Mouse (Mus musculus): ENCODE results near the gene Gm17087.

The Gm17087 gene

DNA sequence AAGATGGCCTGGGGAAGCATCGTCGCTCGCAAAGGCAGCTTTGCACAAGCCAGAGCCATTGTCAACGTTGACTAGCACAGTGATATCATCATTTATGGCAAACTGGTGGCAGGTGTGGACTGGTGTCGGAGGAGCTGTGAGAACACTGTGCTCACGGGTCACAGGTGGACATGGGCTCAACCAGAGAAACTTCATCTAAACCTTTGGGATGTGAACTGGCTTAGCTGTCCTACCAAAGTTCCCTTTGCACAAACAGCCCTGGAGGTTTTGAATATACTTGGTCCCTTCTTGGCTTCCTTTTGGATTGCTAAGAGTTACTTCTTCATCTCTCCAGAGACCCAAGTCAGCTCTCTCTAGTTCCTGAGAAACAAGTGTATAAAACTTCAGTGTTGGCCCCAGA lies at the start of gene Gm17087:
Gm17087 (minus strand) TSS at position 101 of the 400 bp plus-strand sequence.
- in situ Hi-C loops (cut with MboI, MseI), result no loop called here

DNA sequence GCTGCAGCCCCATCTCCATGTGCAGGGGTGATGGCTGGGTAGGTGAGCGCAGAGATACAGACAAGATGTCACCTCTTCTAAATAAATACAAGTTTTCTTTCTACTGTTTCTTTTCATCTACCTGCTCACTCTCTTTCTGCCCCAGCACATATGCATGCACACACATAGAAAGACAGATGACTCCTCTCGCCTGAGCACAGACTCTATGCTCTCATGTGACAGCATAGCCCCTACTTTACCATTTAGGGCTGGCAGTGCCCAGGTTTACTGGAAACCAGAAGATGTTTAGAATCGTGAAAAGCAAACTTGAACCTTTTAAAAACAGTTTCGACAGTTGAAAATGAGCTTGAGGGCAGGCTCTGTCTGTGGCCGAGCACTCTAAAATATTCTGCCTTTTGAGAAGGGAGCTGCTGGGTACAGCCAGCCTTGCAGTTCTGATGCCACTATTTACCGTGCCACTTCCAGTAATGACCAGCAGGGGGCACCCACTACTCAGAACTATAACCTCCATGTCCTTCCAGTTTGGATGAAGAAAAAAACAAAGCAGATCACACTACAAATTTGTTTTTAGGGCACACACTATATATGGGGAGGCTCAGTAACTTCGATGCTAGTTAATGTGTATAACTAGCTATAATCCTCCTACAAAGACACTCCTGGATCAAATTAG lies 47.3 kb upstream of the Gm17087 start:
- in situ Hi-C loops (cut with MboI, MseI), result loop anchor here (5.0 kb wide), 1 partner anchor 323 kb away; no protein-coding TSS in a partner anchor

DNA sequence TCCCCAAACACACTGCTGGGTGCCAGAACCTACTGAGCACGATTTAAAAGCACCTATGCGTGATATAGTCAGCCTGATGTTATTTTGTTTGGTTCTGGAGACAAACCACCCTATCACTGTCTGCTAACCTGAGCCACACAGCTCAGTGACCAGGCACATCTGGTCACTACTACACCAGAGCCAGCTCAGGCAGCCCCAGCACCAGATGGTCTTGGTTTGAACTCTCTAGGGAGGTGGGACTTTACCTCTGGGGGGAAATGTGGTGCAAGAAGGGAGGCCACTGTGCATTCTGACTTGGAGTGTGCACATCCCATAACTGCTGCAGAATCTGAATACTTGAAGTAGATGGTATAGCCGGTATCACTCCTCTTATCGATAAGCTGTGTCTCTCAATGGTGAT lies 45.2 kb upstream of the Gm17087 start:
- in situ Hi-C loops (cut with MboI, MseI), result loop anchor here (5.0 kb wide), 1 partner anchor 325 kb away; no protein-coding TSS in a partner anchor

DNA sequence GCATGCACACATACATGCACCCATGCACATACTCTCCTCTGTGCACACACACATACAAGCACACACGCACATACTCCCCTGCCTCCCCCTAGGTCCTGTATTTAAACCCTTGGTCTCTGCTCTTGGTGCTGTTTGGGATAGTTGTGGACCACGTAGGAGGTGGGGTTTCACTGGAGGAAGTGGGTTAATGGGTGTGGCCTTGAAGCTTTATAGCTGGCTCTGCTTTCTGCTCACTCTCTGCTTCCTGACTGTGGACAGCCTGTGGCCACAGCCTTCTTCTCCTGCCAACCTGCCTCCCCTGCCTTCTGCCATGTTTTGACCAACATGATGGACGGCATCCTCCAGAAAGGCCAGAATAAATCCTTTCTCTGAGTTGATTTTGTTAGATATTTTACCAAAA lies 39.9 kb upstream of the Gm17087 start:
- in situ Hi-C loops (cut with MboI, MseI), result no loop called here

DNA sequence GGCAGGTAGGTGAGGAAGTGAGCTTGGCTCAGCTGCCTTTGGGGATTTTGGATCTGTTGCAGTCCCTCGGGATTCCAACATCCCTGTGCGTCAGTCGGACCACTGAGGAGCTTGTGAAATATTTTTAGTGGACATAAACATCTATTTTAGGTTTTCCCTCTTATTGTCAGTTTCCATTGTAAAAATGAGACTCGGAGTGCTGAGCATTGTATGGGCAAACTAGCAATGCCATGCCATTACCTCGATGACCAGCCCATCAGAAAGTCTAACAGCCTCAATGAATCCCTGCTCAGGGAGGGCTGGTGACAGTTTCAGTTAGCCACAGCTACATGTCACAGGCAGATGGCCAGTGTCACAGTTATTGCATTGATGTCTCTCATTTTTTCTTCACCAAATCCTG lies 39.2 kb upstream of the Gm17087 start:
- in situ Hi-C loops (cut with MboI, MseI), result no loop called here

DNA sequence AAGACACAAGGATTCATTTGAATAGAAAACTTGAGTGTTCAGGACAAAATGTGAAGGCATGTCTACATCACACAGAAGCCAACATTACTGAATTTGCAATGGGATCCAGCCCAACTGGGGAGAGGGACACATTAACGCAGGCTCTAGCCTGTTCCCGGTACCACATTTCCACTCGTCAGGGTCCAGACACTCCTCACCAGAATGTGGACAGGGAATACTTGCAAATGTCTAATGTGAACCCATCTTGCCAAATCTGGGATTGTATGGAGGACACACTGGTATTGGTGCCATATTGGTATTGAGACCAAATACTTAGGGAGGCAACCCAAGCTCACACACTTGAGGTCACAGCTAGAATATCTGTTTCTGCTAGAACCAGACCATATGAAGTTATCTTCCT lies 36.2 kb upstream of the Gm17087 start:
- in situ Hi-C loops (cut with MboI, MseI), result no loop called here

DNA sequence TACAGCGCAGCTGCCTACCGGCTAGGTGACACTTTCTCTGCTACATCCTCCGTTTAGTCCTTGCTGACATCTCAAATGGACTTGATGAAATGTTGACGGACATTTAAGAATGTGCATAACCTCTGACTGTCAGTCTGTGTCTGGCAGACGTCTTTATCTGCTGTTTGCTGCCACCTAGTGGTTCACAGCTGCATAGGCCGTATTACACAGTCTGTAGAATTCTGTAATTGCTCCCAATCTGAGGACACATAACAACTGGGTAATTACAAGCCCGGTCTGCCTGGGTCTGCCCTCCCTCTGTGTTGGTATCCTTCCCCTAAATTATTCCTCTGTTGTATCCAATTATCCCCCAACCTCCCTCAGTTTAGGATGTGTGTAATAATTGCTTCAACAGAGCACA lies 31.0 kb upstream of the Gm17087 start:
- in situ Hi-C loops (cut with MboI, MseI), result loop anchor here (10.0 kb wide), 1 partner anchor 63 kb away; no protein-coding TSS in a partner anchor

DNA sequence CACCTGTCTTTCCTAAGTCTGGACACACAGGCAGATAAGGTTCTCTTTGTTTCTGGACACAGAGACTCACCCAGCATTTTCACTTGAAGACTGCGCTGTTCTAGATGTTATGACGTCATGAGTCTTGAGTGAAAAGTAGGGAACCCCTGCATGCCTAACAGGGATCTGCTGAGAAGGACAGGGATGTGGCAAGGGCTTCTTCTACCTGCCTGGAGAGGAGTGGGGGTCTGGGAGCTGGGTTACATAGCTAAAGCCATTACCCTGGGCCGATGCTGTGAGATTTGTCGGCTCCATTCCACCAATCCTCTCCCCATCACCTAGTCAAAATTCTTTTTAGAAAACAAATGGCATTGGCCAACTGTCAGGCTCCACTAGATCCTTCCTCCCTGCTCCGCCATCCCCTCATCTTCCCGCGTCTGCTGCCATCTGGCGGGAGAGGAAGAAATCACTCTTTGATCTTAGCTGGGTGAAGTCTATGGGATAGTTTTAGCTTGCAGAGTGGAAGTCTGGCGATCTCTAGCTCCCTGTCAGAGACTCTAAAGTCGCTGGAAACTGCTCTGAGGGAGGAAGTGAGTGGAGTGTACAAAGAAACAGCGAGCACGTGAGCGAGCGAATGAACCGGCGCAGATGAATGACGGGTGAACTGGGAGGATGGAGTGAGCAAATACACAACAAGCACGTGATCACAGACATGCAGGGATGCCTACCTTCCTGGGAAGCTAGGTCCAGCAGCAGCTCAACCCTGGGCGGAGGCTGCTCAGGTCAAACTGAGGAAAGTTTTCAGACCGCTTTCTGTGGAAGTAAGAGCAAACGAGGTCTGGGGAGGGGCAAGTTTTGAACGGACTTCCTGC lies 25.9 kb upstream of the Gm17087 start:
- in situ Hi-C loops (cut with MboI, MseI), result loop anchor here (5.0 to 10.0 kb wide), 2 partner anchors 58 to 125 kb away; no protein-coding TSS in a partner anchor

DNA sequence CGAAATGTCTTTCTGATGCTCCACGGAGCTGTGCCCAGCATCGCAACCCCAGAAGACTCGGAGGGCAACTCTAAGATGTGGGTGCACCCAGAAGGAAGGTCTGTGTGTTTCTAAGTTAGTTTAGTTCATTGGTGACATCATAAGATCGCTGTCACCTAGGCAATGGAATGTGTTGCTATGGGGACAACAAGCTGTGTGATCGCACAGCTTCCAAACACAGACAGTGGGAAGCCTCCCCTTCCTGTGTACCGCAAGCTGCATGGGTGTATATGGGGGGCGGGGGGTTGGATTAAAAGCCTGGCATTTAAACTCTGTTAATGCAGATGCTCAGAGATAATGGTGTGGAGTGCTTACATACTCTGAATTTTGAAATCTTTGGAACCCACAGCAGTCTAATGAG lies 14.8 kb upstream of the Gm17087 start:
- in situ Hi-C loops (cut with MboI, MseI), result no loop called here

DNA sequence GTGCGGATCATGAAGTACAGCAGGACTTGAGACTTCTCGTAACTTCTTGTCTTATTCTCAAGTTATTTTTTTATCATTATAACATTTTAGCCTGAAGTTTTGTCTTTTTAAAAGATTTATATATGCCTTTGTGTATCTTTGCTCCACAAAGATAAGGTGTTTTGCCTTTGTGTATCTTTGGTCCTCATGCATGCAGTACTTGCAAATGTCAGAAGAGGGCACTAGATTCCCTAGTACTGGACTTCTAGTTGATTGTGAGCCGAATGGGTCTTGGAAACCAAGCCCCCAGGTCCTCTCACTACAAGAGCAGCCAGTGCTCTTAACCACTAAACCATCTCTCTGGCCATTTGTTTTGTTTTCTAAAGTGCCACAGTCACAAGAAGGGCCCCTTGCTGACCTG lies 13.6 kb upstream of the Gm17087 start:
- in situ Hi-C loops (cut with MboI, MseI), result no loop called here

DNA sequence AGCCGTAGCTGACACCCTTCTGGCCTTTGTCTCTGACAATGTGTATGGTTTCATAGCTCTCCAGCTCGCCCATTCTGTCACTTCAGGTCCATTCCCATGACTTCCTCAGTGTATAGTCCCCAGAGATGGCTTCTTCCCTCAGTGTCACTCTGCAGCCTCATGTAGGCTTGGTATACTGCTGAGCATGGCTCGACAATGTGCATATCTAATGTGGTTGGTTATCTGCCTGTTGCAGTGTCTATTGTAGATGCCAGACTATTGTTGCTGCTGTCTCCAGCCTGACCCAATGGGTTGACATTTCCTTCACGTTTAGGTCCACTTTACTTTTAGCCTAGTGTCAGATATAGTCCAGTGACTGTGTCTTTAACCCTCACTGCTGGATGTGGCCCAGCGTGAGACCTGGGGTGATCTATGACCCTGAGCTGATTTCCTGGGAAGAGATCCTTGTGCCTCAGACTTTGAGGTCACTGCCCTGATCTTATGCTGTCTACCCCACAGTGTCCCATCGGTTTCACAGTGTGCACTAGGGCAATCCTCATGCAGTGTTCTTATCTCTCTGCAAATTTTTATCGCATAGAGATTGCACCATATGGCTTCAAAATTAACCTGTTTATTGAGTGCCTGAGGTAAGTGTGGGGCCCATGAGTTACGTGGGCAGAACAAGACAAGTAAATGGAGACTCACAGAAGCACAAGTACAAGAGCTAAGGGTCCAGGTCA lies 7.0 kb upstream of the Gm17087 start:
- in situ Hi-C loops (cut with MboI, MseI), result loop anchor here (5.0 kb wide), 1 partner anchor 36 kb away; no protein-coding TSS in a partner anchor

DNA sequence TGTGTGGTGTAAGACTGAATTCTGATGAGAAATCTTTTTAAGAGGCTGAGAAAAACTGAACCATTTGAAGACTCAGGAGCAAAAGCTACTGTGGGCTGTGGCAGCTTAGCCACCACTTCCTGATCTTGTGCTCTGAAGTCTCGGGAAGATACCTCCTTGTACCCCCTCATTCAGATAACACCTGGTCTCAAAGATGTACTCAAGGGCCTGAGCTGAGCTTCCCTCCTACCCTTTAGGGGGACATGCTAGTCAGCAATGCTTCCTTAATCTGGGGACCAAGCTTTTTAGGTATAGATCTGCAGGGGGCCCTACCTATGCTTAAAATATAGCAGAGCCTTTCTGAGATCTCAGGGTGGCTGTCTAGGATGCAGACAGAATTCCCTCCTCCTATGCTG lies 3.9 kb downstream of the Gm17087 start:
- in situ Hi-C loops (cut with MboI, MseI), result no loop called here

DNA sequence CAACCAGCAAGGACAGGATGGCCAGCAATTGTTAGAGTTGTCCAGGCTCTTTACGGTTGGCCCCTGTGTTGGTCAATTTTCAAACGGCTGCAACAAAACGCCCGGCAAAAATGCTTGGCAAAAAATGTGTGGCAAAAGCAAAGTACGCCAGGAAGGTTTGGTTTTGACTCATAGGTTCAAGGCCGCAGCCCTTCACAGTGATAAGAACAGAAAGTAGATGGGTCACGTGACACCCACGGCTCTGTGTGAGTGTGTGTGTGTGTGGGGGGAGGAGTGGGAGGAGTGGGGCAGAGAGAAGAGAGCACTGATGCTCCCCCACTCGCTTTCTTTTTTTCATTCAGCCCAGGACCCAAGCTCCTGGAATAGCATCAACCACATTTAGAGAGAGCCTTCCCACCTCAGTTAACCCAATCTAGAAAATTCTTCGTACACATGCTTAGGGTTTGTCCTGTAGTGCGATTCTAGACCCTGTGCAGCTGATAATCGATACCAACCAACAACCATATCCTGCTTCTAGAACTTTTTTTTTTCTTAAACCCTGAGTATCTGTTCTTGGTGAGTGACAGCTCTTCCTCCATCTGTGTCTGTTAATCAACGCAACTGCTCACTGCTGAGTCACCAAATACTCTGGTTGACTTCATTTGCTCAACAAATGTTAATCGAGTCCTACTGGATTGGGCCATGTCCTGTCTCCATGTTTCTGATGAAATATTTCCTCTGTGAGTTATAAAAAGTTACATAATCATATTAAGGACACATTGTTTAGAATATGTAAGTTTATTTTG lies 4.5 kb downstream of the Gm17087 start:
- in situ Hi-C loops (cut with MboI, MseI), result no loop called here

DNA sequence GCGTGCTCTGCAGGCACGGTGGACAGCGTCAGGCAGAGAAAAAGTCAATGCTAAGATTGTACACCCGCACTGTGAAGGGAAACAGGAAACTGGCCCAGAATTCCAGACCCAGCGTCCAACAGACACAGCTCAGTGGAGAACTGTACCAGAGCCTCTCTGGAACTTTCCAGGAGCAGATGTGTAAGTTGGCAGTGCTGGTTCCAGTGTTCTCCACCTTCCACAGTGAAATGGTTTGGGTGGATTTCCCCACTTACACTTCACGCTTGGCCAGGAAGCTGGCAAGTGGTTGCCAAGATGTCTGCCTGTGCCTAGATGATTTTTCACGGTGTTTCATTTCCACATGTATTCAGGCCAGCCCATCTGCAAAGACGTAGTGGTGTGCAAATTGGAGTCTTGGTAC lies 8.8 kb downstream of the Gm17087 start:
- in situ Hi-C loops (cut with MboI, MseI), result no loop called here

DNA sequence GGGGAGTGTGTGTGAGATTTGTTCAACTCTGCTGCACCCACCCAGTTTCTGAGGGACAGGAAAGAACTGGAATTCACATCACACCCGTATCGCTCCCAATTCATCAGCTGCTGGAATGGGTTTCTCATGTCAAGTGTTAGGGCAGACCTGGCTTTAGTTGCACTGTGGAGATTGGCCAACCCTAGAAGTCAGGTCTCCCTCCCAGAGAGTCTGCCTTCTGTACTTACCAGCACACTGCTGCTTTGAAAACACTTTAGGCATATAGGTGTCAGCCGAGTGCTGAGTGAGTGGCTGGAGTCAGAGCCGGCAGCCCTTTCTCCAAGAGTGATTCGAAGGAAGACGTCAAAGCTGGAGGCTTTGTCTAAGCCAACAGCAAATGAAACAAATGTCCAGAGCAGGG lies 10.5 kb downstream of the Gm17087 start:
- in situ Hi-C loops (cut with MboI, MseI), result no loop called here

DNA sequence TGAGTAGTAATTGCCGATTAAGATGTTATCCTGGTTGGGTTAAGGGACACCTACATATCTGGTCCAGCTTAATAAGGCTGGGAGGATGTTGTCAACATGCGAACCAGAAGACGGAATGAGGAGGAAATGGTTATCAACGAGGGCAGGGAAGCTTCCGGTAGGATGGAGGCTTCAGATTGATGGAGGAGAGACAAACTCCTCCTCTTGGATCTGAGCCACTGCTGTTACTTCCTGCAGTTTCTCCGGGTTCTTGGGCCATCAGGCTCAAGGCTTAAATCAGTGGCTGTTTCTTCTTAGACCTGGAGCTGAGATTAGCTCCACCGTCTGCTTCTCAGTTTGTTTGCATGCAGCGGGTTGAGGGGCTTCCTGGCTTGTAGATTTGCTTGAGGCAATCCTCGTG lies 11.0 kb downstream of the Gm17087 start:
- in situ Hi-C loops (cut with MboI, MseI), result no loop called here

DNA sequence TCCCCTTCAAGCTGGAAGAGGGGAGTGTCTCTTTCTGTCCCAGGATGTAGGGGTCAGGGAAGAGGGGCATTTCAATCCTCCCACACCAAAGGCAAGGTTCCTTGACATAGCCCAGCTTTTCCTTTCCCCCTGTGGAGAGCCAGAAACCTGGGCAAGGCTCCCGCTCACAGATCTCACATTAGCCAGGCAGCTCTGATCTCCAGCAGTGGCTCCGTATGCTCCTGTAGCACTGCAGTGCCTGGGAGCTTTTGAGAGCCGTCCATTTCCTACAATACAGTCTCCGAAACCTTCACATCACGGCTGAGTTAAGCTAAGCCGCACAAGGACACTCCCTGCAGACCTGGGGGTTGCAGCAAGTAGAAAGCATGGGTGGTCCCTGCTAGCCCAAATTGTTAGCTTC lies 12.5 kb downstream of the Gm17087 start:
- in situ Hi-C loops (cut with MboI, MseI), result no loop called here

DNA sequence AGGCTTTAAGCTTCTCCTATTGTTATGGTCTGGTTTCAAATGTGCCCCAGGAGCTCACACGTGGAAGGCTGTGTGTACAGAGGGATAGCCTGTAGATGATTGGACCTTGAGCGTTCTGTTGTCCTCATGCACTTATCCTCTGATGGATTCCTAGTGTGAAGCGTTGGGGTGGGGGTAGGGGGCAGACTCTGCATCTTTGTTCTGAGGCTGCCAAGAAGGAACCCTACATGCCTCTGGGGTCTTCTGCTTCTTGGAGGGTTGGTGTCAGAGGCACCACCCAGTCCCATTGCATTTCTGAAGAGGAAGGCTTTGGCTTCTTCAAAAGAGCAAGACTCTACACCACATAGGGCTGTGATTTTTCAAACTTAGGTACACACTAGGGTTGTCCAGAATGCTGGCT lies 13.1 kb downstream of the Gm17087 start:
- in situ Hi-C loops (cut with MboI, MseI), result no loop called here

DNA sequence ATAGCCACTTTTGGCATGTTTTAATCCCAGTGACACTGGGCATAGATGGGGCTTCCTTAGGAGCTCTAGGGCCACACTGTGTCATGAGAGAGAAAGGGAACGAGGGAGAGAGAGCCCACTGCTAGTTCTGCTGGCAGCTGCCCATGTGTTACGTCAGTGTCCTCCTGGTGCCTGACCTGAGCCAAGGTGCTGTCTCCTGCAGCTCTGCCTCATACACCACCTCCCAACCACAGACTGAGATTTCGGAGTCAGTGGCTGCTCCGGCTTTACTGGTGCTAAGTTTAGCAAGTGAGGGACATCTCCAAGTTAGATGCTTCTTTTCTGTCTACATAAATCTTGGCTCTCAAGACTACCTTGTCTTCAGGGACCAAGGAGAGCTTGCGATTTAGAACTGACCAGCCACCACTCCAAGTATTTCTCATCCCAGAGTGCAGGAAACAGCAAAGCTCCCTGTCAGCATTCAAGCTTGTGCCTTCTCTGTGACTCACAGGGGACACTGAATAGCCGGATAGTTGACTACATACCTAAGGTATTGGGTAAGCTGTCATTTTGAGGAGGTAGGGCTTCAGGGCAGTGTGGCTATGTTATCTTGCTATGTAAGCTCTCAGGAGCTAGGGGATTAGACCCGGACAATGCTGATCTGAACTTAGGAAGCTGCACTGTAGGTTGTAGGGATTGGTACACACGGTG lies 14.3 kb downstream of the Gm17087 start:
- in situ Hi-C loops (cut with MboI, MseI), result no loop called here

DNA sequence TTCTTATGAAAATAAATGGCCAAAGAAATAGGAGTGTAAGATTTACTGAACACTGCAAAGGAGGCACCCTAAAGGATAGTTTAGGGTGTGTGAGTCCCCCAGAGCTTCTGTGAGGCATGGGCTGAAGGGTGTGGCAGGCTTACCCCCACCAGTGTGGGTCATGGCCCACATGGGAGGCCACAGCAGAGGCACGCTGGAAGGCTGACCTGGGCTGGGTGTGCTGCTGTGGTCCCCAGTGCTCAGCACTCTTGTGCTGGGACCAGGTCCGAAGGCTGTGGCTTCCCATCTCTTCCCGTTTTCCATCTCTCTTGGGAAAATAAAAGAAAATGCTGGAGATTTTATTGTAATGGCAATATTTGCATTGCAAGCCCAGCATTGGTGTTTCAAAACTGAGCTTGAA lies 15.1 kb downstream of the Gm17087 start:
- in situ Hi-C loops (cut with MboI, MseI), result no loop called here

DNA sequence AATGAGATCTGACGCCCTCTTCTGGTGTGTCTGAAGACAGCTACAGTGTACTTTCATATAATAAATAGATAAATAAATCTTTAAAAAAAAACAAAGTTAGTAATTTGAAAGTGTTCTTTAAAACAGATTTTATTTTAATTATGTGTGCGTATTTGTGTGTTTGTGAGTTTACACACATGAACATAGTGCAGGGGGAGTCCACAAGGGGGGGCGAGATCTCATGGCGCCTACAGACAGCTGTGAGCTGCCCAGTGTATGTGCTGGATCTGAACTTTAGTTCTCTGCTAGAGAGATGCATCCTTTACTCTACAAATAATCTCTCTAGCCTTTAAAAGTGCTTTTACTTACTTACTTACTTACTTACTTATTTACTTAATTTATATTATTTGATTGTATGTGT lies 18.0 kb downstream of the Gm17087 start:
- in situ Hi-C loops (cut with MboI, MseI), result no loop called here

Measured in T-helper 2 cell (primary cell).